31 mouse cellular contexts compared by ENCODE assay signal in the genomic region with DNA sequence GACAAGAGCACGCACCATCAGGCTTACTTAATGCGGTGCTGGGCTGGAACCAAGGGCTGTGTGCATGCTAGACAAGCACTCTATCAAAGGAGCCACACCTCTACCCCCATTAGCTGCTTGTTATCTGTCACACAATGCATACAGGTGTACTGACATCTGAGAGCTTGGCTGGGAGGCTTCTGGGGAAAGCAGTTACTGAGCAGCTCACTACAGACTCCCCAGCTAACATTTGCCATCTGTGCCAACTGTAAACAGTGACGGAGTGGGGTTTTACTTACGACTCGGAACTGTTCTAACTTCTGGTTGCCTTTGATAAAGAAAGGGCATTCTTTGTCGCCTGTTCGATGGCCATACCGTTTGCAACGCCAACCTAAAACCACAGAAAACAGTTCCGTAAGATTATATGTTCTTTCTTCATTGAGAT. TPM values are rescaled to one million over a fixed set of nuclear protein-coding genes. Genes with fewer than 3 reads are reported as not detected.
A peak's percentile ranks its signal among the peaks of the same experiment; 100 is the strongest.
DNase-seq lines count a peak whose midpoint lies in the region; ATAC-seq and TF ChIP-seq lines count a peak whose summit lies in the region.
"Had no signal": no experiment of that assay in that cellular context is flagged by ENCODE, and none has a peak within 500 bp of the region (broad histone marks: within the 10 kb centered on the region; RNA-seq: fewer than 3 reads in every experiment).

No protein-coding gene starts in this region.

- no peak for TF ChIP-seq RAD21 in MEL (IDR thresholded peaks at IDR 0.05; ENCODE audit: low read depth, low read length)

- peak in 1 of 2 experiments; percentile 53; a peak in 1 of 4 replicates for TF ChIP-seq POLR2A in MEL (IDR thresholded peaks at IDR 0.05; ENCODE audit: control insufficient read depth in 1 of 2, insufficient read depth in 1 of 2, low read depth in 1 of 2, low read length in 2 of 2, poor library complexity in 1 of 2)

- H3K27ac ChIP-seq in MEL (ENCODE audit: control insufficient read depth, low read depth, low read length), result peak overlapping the region; percentile 74
- H3K27ac ChIP-seq in embryonic facial prominence, embryonic 15.5 days (replicated peaks), result no peak overlapping the region
- H3K27ac ChIP-seq in liver, embryonic 12.5 days, result peak overlapping the region; percentile 74
- H3K27ac ChIP-seq in kidney, embryonic 15.5 days, result no peak overlapping the region
- H3K27ac ChIP-seq: embryonic facial prominence, embryonic 12.5 days; gastrocnemius, adult 2 months; hindbrain, embryonic 14.5 days; kidney, postnatal 0 days; midbrain, embryonic 10.5 days had no signal

- DNase-seq in MEL (ENCODE audit: low read depth, low spot score), result peak; percentile 100
- no peak for DNase-seq in ovary, postnatal 36 days (ENCODE audit: low spot score)
- DNase-seq in left cerebral cortex, adult 8-10 months (ENCODE audit: low spot score in 2 of 2), result no peak
- no peak for DNase-seq in heart, postnatal 4 days
- DNase-seq: cerebellum, adult 9-10 months; gastrocnemius, adult 2 months; heart, postnatal 14 days; left cerebral cortex, postnatal 4 days; lung, postnatal 14 days; retina, postnatal 1 day; right cerebral cortex, postnatal 4 days had no signal

- no peaks in the 10 kb centered on the region for H3K27me3 ChIP-seq in MEL (ENCODE audit: control insufficient read depth in 1 of 2, insufficient read depth in 2 of 2, low read length in 2 of 2)
- H3K27me3 ChIP-seq in embryonic facial prominence, embryonic 15.5 days, result no peaks in the 10 kb centered on the region
- no peaks in the 10 kb centered on the region for H3K27me3 ChIP-seq in liver, embryonic 12.5 days (replicated peaks)
- no peaks in the 10 kb centered on the region for H3K27me3 ChIP-seq in kidney, embryonic 15.5 days
- H3K27me3 ChIP-seq: CH12.LX; embryonic facial prominence, embryonic 12.5 days; heart, embryonic 12.5 days had no signal

- H3K9me3 ChIP-seq in MEL (replicated peaks; ENCODE audit: insufficient read depth, low read length), result no peaks in the 10 kb centered on the region
- H3K9me3 ChIP-seq in embryonic facial prominence, embryonic 15.5 days (replicated peaks), result no peaks in the 10 kb centered on the region
- no peaks in the 10 kb centered on the region for H3K9me3 ChIP-seq in liver, embryonic 12.5 days (replicated peaks)
- no peaks in the 10 kb centered on the region for H3K9me3 ChIP-seq in kidney, embryonic 15.5 days (replicated peaks)
- H3K9me3 ChIP-seq: embryonic facial prominence, embryonic 12.5 days; heart, embryonic 12.5 days; midbrain, embryonic 10.5 days had no signal

- H3K9ac ChIP-seq in MEL (ENCODE audit: control insufficient read depth, low read depth, low read length, poor library complexity, severe bottlenecking), result no peak overlapping the region
- no peak overlapping the region for H3K9ac ChIP-seq in embryonic facial prominence, embryonic 15.5 days
- no peak overlapping the region for H3K9ac ChIP-seq in liver, embryonic 12.5 days
- no peak overlapping the region for H3K9ac ChIP-seq in kidney, embryonic 15.5 days
- H3K9ac ChIP-seq: embryonic facial prominence, embryonic 12.5 days; heart, embryonic 12.5 days; hindbrain, embryonic 14.5 days had no signal

- no peak for TF ChIP-seq CTCF in MEL (IDR thresholded peaks at IDR 0.05 in 2 of 3, conservative IDR thresholded peaks at IDR 0.05 in 1 of 3; ENCODE audit: control insufficient read depth in 1 of 3, insufficient read depth in 1 of 3, low read depth in 2 of 3, low read length in 3 of 3, poor library complexity in 1 of 3, severe bottlenecking in 1 of 3)

- no peak overlapping the region for H3K4me2 ChIP-seq in embryonic facial prominence, embryonic 15.5 days (replicated peaks)
- peak overlapping the region; percentile 43 for H3K4me2 ChIP-seq in liver, embryonic 12.5 days
- H3K4me2 ChIP-seq in kidney, embryonic 15.5 days, result no peak overlapping the region
- H3K4me2 ChIP-seq: embryonic facial prominence, embryonic 12.5 days; heart, embryonic 12.5 days; hindbrain, embryonic 14.5 days had no signal

- TF ChIP-seq EP300 in MEL (IDR thresholded peaks at IDR 0.05; ENCODE audit: low read depth in 1 of 2, low read length in 2 of 2), result peak; percentile 99

- peaks cover 26 to 82% of the 10 kb centered on the region in 2 experiments for H3K36me3 ChIP-seq in MEL (ENCODE audit: control insufficient read depth in 1 of 2, insufficient read depth in 2 of 2, low read length in 2 of 2)
- peaks cover 91% of the 10 kb centered on the region for H3K36me3 ChIP-seq in embryonic facial prominence, embryonic 15.5 days
- peaks cover 100% of the 10 kb centered on the region for H3K36me3 ChIP-seq in liver, embryonic 12.5 days
- peaks cover 98% of the 10 kb centered on the region for H3K36me3 ChIP-seq in kidney, embryonic 15.5 days

- 88% methylated on average over 10 of the region's 10 CpGs for WGBS in embryonic facial prominence, embryonic 15.5 days
- 30% methylated on average over 10 of the region's 10 CpGs for WGBS in liver, embryonic 12.5 days (ENCODE audit: insufficient replicate concordance)
- WGBS in kidney, embryonic 15.5 days, result 91% methylated on average over 10 of the region's 10 CpGs

- ATAC-seq in embryonic facial prominence, embryonic 15.5 days (ENCODE audit: insufficient number of reproducible peaks, low FRiP score, low TSS enrichment, low read depth), result peak; percentile 54; the same call in 1 of the 2 replicates
- peak; percentile 96 for ATAC-seq in liver, embryonic 12.5 days
- ATAC-seq in megakaryocyte-erythroid progenitor cell, adult 5-6 weeks (replicated peaks; ENCODE audit: low FRiP score, low TSS enrichment, poor library complexity, severe bottlenecking), result peak; percentile 95
- no peak for ATAC-seq in kidney, embryonic 15.5 days (replicated peaks; ENCODE audit: low FRiP score)

- H3K4me3 ChIP-seq in MEL (ENCODE audit: control insufficient read depth in 1 of 2, insufficient read depth in 1 of 2, low read depth in 2 of 2, low read length in 2 of 2), result no peak overlapping the region
- no peak overlapping the region for H3K4me3 ChIP-seq in embryonic facial prominence, embryonic 15.5 days (replicated peaks)
- no peak overlapping the region for H3K4me3 ChIP-seq in liver, embryonic 12.5 days
- H3K4me3 ChIP-seq in kidney, embryonic 15.5 days (replicated peaks), result no peak overlapping the region
- H3K4me3 ChIP-seq: embryonic facial prominence, embryonic 12.5 days; gastrocnemius, adult 2 months; heart, embryonic 12.5 days; midbrain, embryonic 10.5 days had no signal

- no peaks in the 10 kb centered on the region for H3K79me2 ChIP-seq in MEL (ENCODE audit: control insufficient read depth, insufficient read depth, low read length, poor library complexity)

- H3K4me1 ChIP-seq in MEL (ENCODE audit: control insufficient read depth in 1 of 2, insufficient read depth in 2 of 2, low read length in 2 of 2), result peaks cover 21 to 25% of the 10 kb centered on the region in 2 experiments
- H3K4me1 ChIP-seq in embryonic facial prominence, embryonic 15.5 days, result no peaks in the 10 kb centered on the region
- H3K4me1 ChIP-seq in liver, embryonic 12.5 days, result peaks cover 30% of the 10 kb centered on the region
- H3K4me1 ChIP-seq in kidney, embryonic 15.5 days, result no peaks in the 10 kb centered on the region
- H3K4me1 ChIP-seq: embryonic facial prominence, embryonic 12.5 days; heart, embryonic 12.5 days; midbrain, embryonic 10.5 days had no signal

RNA-seq across cellular contexts. Expression of gene Gm17545, which starts 0.6 kb away (rescaled TPM):
- total RNA-seq in MEL (2012; rRNA removed), result not detected in 2 replicates
- not detected for polyA plus RNA-seq in MEL (2012; ENCODE audit: insufficient read depth in 1 of 2, insufficient read length in 2 of 2, low read depth in 1 of 2, low replicate concordance in 2 of 2, missing spikeins in 1 of 2)
- not detected in 2 replicates for polyA plus RNA-seq in embryonic facial prominence, embryonic 15.5 days (2015; fragmentation: Nextera tagmentation; extraction: Ambion mirVana)
- not detected in 2 replicates for polyA plus RNA-seq in liver, embryonic 12.5 days (2016; fragmentation: Nextera tagmentation; extraction: Ambion mirVana)
- total RNA-seq in megakaryocyte-erythroid progenitor cell, adult 5-6 weeks (2014; fragmentation: Nextera tagmentation), result not detected in 2 replicates
- total RNA-seq in megakaryocyte-erythroid progenitor cell, adult 5-6 weeks (2017), result not detected in 2 replicates
- not detected in 2 replicates for polyA plus RNA-seq in kidney, embryonic 15.5 days (2015; fragmentation: Nextera tagmentation; extraction: Ambion mirVana)
- not detected for total RNA-seq in left cerebral cortex, adult 8-10 months (2022)
- total RNA-seq in heart, postnatal 4 days (2021), result not detected
- total RNA-seq: adrenal gland, adult 18-20 months; CH12.LX; gastrocnemius, adult 2 months; granulocyte monocyte progenitor cell, adult 5-6 weeks; heart, postnatal 14 days; layer of hippocampus, adult 18-20 months; layer of hippocampus, postnatal 25 days; left cerebral cortex, postnatal 4 days; liver, adult 2 months; midbrain, postnatal 0 days had no signal
- polyA plus RNA-seq: cortical plate, adult 2 months; embryonic facial prominence, embryonic 12.5 days; forebrain, embryonic 11.5 days; heart, embryonic 12.5 days; hindbrain, embryonic 14.5 days; intestine, embryonic 14.5 days; kidney, postnatal 0 days; liver, adult 2 months; midbrain, embryonic 10.5 days; midbrain, postnatal 0 days; urinary bladder, adult 2 months had no signal

RNA-seq across cellular contexts. Expression of gene Rp9, which starts 16.0 kb away (rescaled TPM):
- 334 and 405 TPM in 2 replicates for total RNA-seq in MEL (2012; rRNA removed)
- 100 to 1,000 TPM; 225 to 417 TPM for polyA plus RNA-seq in MEL (2012; ENCODE audit: insufficient read depth in 1 of 2, insufficient read length in 2 of 2, low read depth in 1 of 2, low replicate concordance in 2 of 2, missing spikeins in 1 of 2)
- polyA plus RNA-seq in embryonic facial prominence, embryonic 15.5 days (2015; fragmentation: Nextera tagmentation; extraction: Ambion mirVana), result 68.3 and 70.9 TPM in 2 replicates
- polyA plus RNA-seq in liver, embryonic 12.5 days (2016; fragmentation: Nextera tagmentation; extraction: Ambion mirVana), result 55.7 and 56.0 TPM in 2 replicates
- total RNA-seq in megakaryocyte-erythroid progenitor cell, adult 5-6 weeks (2014; fragmentation: Nextera tagmentation), result 128 and 174 TPM in 2 replicates
- 257 and 309 TPM in 2 replicates for total RNA-seq in megakaryocyte-erythroid progenitor cell, adult 5-6 weeks (2017)
- polyA plus RNA-seq in kidney, embryonic 15.5 days (2015; fragmentation: Nextera tagmentation; extraction: Ambion mirVana), result 64.9 and 65.5 TPM in 2 replicates
- total RNA-seq in left cerebral cortex, adult 8-10 months (2022), result 10 to 100 TPM; 39.4 to 48.3 (median 46.1) TPM
- 10 to 100 TPM; 44.7 to 46.9 TPM for total RNA-seq in heart, postnatal 4 days (2021)

RNA-seq across cellular contexts. Expression of gene Bbs9, which starts 22.0 kb away (rescaled TPM):
- 15.1 and 18.5 TPM in 2 replicates for total RNA-seq in MEL (2012; rRNA removed)
- 10 to 100 TPM in 1 of 2 experiments, not detected in 1; 19.5 TPM for polyA plus RNA-seq in MEL (2012; ENCODE audit: insufficient read depth in 1 of 2, insufficient read length in 2 of 2, low read depth in 1 of 2, low replicate concordance in 2 of 2, missing spikeins in 1 of 2)
- 12.8 and 15.0 TPM in 2 replicates for polyA plus RNA-seq in embryonic facial prominence, embryonic 15.5 days (2015; fragmentation: Nextera tagmentation; extraction: Ambion mirVana)
- 4.8 and 5.4 TPM in 2 replicates for polyA plus RNA-seq in liver, embryonic 12.5 days (2016; fragmentation: Nextera tagmentation; extraction: Ambion mirVana)
- total RNA-seq in megakaryocyte-erythroid progenitor cell, adult 5-6 weeks (2014; fragmentation: Nextera tagmentation), result 12.2 and 25.8 TPM in 2 replicates
- total RNA-seq in megakaryocyte-erythroid progenitor cell, adult 5-6 weeks (2017), result 17.8 and 20.2 TPM in 2 replicates
- 12.3 and 13.0 TPM in 2 replicates for polyA plus RNA-seq in kidney, embryonic 15.5 days (2015; fragmentation: Nextera tagmentation; extraction: Ambion mirVana)
- 10 to 100 TPM; 48.2 to 51.0 (median 50.1) TPM for total RNA-seq in left cerebral cortex, adult 8-10 months (2022)
- total RNA-seq in heart, postnatal 4 days (2021), result 10 to 100 TPM; 14.0 to 15.9 TPM

RNA-seq across cellular contexts. Expression of gene 9530077C05Rik, which starts 42.2 kb away (rescaled TPM):
- 4.1 and 4.5 TPM in 2 replicates for total RNA-seq in MEL (2012; rRNA removed)
- 1 to 10 TPM in 1 of 2 experiments, not detected in 1; 6.9 TPM for polyA plus RNA-seq in MEL (2012; ENCODE audit: insufficient read depth in 1 of 2, insufficient read length in 2 of 2, low read depth in 1 of 2, low replicate concordance in 2 of 2, missing spikeins in 1 of 2)
- 5.0 and 7.4 TPM in 2 replicates for polyA plus RNA-seq in embryonic facial prominence, embryonic 15.5 days (2015; fragmentation: Nextera tagmentation; extraction: Ambion mirVana)
- 2.1 and 2.2 TPM in 2 replicates for polyA plus RNA-seq in liver, embryonic 12.5 days (2016; fragmentation: Nextera tagmentation; extraction: Ambion mirVana)
- 5.8 and 10.7 TPM in 2 replicates for total RNA-seq in megakaryocyte-erythroid progenitor cell, adult 5-6 weeks (2014; fragmentation: Nextera tagmentation)
- total RNA-seq in megakaryocyte-erythroid progenitor cell, adult 5-6 weeks (2017), result 11.7 and 16.4 TPM in 2 replicates
- 3.6 and 5.0 TPM in 2 replicates for polyA plus RNA-seq in kidney, embryonic 15.5 days (2015; fragmentation: Nextera tagmentation; extraction: Ambion mirVana)
- 1 to 10 TPM; 5.5 to 7.3 (median 6.5) TPM for total RNA-seq in left cerebral cortex, adult 8-10 months (2022)
- under 1 TPM; 0.70 to 0.76 TPM for total RNA-seq in heart, postnatal 4 days (2021)

Comparison
In these comparisons a context has a peak if more than half of its experiments do, and no peak if none do; other contexts are left out.
1. H3K27ac ChIP-seq: peak in MEL (single experiment) and liver, embryonic 12.5 days (single experiment); none in embryonic facial prominence, embryonic 15.5 days (single experiment) and kidney, embryonic 15.5 days (single experiment).